Mouse (Mus musculus): ENCODE measurements at regions not wholly inside any gene's neighbourhood (a gene's known extent, or its start where the extent isn't known, plus 50 kb on each side); places are given as distances from the start of the nearest gene placed in this dataset.

DNA sequence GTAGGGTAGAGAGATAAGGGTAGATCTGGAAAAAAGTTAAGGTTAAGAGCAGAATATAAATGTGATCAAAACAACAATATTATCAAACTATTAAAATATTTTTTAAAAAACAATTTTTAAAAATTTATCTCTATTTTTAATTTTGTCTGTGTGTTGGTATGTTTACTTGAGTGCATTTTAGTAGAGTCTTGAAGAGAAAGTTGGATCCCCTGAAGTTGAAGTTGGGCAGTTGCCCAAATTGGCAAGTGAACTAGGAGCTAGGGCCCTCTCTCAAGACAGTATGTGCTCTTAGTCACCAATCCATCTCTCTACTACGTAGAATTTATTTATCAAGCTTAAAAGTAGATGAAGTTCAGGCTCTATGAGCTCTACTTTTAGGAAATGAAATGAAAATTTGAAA lies 59.9 kb downstream of the Adamts1 start:
- 54% methylated on average over 1 of the region's 1 CpGs for WGBS
- Histone ChIP-seq H3K4me3 (ENCODE audit: low read depth, low read length) (no peak overlapping the region), H3K4me2 (replicated peaks; ENCODE audit: low read depth) (no peak overlapping the region), H3K27me3 (ENCODE audit: control insufficient read depth, insufficient read depth, low read length) (no peaks in the 10 kb centered on the region), H3K9ac (ENCODE audit: low read length) (no peak overlapping the region), H3K4me1 (replicated peaks; ENCODE audit: control insufficient read depth, insufficient read depth) (no peaks in the 10 kb centered on the region), H3K27ac (replicated peaks) (no peak overlapping the region), H3K36me3 (ENCODE audit: control insufficient read depth, insufficient read depth, low read length) (no peaks in the 10 kb centered on the region), H3K9me3 (ENCODE audit: control insufficient read depth, low read length) (no peaks in the 10 kb centered on the region)
- DNase-seq (ENCODE audit: low spot score) (no peak), ATAC-seq (ENCODE audit: low FRiP score, low TSS enrichment) (no peak)
- no peak for TF ChIP-seq CTCF (IDR thresholded peaks at IDR 0.05; ENCODE audit: low read depth)
- TF ChIP-seq EP300 (optimal IDR thresholded peaks at IDR 0.05), result no peak

DNA sequence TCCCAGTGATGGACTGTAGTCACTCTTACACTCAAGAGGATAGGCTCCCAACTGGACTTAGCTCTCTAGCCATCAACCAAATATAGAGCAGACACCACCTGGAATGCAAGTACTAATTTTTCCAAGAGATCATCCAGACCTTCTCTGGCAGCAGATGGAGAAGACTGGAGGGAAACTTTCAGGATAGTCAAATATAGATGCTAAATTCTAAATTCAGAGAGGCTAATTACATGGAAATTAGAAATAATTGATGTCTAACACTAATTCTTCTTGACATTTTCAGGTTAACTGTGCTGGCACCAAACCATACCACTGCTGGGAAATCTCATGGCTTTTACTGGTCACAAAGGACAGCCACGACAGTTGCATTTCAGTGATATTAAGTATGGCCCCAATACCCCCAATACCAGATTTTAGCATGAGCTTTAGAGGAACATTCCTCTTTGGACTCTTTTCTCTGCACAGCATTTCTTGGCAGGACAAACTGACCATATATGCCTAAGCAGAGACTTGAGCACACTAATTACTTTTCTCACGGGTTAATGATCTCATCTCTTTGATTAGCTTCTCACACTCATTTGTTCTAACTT lies 64.2 kb downstream of the Adamts1 start:
- Histone ChIP-seq H3K27me3 (ENCODE audit: control insufficient read depth, insufficient read depth, low read length) (no peaks in the 10 kb centered on the region), H3K9ac (ENCODE audit: low read length) (no peak overlapping the region), H3K9me3 (ENCODE audit: control insufficient read depth, low read length) (no peaks in the 10 kb centered on the region), H3K4me2 (replicated peaks; ENCODE audit: low read depth) (no peak overlapping the region), H3K4me3 (ENCODE audit: low read depth, low read length) (no peak overlapping the region), H3K27ac (replicated peaks) (no peak overlapping the region), H3K4me1 (replicated peaks; ENCODE audit: control insufficient read depth, insufficient read depth) (no peaks in the 10 kb centered on the region), H3K36me3 (ENCODE audit: control insufficient read depth, insufficient read depth, low read length) (no peaks in the 10 kb centered on the region)
- ATAC-seq (ENCODE audit: low FRiP score, low TSS enrichment), result no peak
- no peak for DNase-seq (ENCODE audit: low spot score)
- 78% methylated on average over 2 of the region's 2 CpGs for WGBS
- no peak for TF ChIP-seq CTCF (IDR thresholded peaks at IDR 0.05; ENCODE audit: low read depth)
- TF ChIP-seq EP300 (optimal IDR thresholded peaks at IDR 0.05), result no peak

DNA sequence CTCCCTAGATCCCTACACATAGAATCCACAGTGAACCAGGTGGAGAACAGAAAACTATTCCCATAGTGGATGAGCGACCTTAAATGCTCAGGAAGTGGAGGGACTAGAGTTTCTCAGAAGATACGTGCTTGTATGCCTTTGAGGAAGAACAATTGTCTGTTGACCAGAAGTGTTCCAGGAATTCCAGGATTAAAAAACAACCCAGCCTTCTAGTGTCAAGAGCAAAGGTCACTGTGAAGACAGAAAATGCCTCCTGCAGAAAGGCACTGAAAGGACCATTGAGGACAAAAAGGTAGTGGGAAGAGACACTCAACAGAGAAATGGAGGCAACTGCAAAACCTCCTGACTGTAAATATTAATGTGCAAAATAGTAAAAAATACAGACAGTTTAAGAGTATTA lies 74.9 kb downstream of the Adamts1 start:
- H3K9ac ChIP-seq (ENCODE audit: low read length), result no peak overlapping the region
- TF ChIP-seq CTCF (IDR thresholded peaks at IDR 0.05; ENCODE audit: low read depth) (no peak), EP300 (optimal IDR thresholded peaks at IDR 0.05) (no peak)
- H3K4me3 ChIP-seq (ENCODE audit: low read depth, low read length), result no peak overlapping the region
- ATAC-seq (ENCODE audit: low FRiP score, low TSS enrichment) (no peak), DNase-seq (ENCODE audit: low spot score) (no peak)
- H3K9me3 ChIP-seq (ENCODE audit: control insufficient read depth, low read length), result no peaks in the 10 kb centered on the region
- H3K27ac ChIP-seq (replicated peaks), result no peak overlapping the region
- H3K4me2 ChIP-seq (replicated peaks; ENCODE audit: low read depth), result no peak overlapping the region
- WGBS, result 63% methylated on average over 2 of the region's 2 CpGs
- no peaks in the 10 kb centered on the region for H3K36me3 ChIP-seq (ENCODE audit: control insufficient read depth, insufficient read depth, low read length)
- no peaks in the 10 kb centered on the region for H3K27me3 ChIP-seq (ENCODE audit: control insufficient read depth, insufficient read depth, low read length)
- H3K4me1 ChIP-seq (replicated peaks; ENCODE audit: control insufficient read depth, insufficient read depth), result no peaks in the 10 kb centered on the region

DNA sequence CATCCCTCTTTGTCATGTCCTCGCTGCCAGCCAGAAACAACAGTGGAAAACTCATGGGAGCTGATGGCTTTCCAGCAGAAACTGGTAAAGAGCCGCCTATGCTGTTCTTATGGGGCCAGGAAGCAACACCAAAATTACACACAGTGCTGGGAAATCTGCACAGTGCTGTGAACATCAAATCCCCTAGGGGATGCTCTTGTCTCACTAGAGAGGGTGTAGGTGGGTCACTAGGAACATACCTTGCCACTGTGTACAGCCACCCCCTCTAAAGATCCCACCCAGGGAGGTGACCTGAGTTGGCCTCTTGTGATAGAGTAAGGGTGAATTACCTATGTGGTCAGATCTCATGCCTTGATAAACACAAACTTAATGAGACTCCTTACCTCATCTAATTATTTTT lies 80.9 kb downstream of the Adamts1 start:
- Histone ChIP-seq H3K27me3 (ENCODE audit: control insufficient read depth, insufficient read depth, low read length) (no peaks in the 10 kb centered on the region), H3K4me1 (replicated peaks; ENCODE audit: control insufficient read depth, insufficient read depth) (no peaks in the 10 kb centered on the region), H3K9me3 (ENCODE audit: control insufficient read depth, low read length) (no peaks in the 10 kb centered on the region), H3K27ac (replicated peaks) (no peak overlapping the region), H3K4me2 (replicated peaks; ENCODE audit: low read depth) (no peak overlapping the region), H3K9ac (ENCODE audit: low read length) (no peak overlapping the region), H3K4me3 (ENCODE audit: low read depth, low read length) (no peak overlapping the region), H3K36me3 (ENCODE audit: control insufficient read depth, insufficient read depth, low read length) (no peaks in the 10 kb centered on the region)
- DNase-seq (ENCODE audit: low spot score), result no peak
- TF ChIP-seq EP300 (optimal IDR thresholded peaks at IDR 0.05) (no peak), CTCF (IDR thresholded peaks at IDR 0.05; ENCODE audit: low read depth) (peak; percentile 62)
- no peak for ATAC-seq (ENCODE audit: low FRiP score, low TSS enrichment)
- 57% methylated on average over 2 of the region's 2 CpGs for WGBS

DNA sequence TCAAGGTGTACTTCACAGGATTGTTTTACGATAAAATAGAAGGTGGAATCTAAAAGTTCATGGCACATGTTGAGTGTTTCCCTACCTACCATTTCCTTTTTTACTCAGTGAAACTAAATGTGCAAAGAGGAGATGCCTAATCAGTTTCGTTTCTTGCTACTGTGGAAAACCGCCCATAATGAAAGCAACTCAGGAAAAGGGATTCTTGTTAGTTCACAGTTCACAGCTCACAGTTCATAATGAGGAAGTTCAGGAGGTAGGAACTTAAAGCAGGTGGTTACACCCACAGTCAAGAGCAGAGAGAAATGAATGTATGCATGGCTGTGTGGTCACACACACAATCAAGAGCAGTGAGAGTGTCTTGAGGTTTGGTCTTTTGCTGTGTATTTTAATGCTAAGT lies 90.6 kb downstream of the Adamts1 start:
- DNase-seq (ENCODE audit: low spot score) (no peak), ATAC-seq (ENCODE audit: low FRiP score, low TSS enrichment) (no peak)
- no peak for TF ChIP-seq CTCF (IDR thresholded peaks at IDR 0.05; ENCODE audit: low read depth)
- TF ChIP-seq EP300 (optimal IDR thresholded peaks at IDR 0.05), result no peak
- Histone ChIP-seq H3K4me2 (replicated peaks; ENCODE audit: low read depth) (no peak overlapping the region), H3K27me3 (ENCODE audit: control insufficient read depth, insufficient read depth, low read length) (no peaks in the 10 kb centered on the region), H3K9ac (ENCODE audit: low read length) (no peak overlapping the region), H3K4me1 (replicated peaks; ENCODE audit: control insufficient read depth, insufficient read depth) (no peaks in the 10 kb centered on the region), H3K36me3 (ENCODE audit: control insufficient read depth, insufficient read depth, low read length) (no peaks in the 10 kb centered on the region), H3K4me3 (ENCODE audit: low read depth, low read length) (no peak overlapping the region), H3K9me3 (ENCODE audit: control insufficient read depth, low read length) (no peaks in the 10 kb centered on the region), H3K27ac (replicated peaks) (no peak overlapping the region)
- 93% methylated on average over 3 of the region's 3 CpGs for WGBS

DNA sequence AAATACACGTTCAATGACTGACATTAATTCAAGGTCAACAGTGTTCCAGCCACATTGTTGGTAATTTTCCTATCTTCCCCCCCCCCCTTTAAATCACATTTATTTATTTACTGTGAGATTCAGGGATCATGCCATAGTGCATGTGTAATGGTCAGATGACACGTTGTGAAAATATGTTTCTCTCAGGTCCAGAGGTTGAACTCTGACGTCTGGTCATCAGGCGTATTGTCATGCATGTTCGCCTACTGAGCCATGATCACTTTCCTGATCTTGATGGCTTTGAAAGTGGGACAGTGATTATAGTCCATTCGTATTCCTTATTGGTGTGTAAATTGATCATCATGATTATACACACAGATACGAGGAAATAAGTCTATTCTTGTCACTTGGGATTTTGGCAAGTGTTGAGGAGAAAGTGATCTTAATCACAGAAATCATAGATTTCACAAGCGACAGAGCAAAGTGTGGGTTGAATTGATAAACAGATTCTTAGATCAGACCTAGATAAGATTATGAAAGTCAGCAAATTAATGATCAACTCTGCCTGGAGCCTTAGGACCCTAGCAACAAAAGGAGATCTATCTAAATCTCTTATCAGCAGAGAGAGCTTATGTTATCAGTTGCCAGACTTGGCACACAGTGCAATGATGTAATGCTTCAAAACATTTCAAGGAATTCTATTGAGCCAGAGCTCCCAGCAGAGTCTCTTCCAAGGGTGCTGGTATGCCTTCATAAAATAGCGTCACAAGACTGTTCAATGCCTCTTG lies 98.5 kb downstream of the Adamts1 start:
- Histone ChIP-seq H3K9ac (ENCODE audit: low read length) (no peak overlapping the region), H3K27ac (replicated peaks) (no peak overlapping the region), H3K4me3 (ENCODE audit: low read depth, low read length) (no peak overlapping the region), H3K4me1 (replicated peaks; ENCODE audit: control insufficient read depth, insufficient read depth) (no peaks in the 10 kb centered on the region), H3K4me2 (replicated peaks; ENCODE audit: low read depth) (no peak overlapping the region), H3K27me3 (ENCODE audit: control insufficient read depth, insufficient read depth, low read length) (no peaks in the 10 kb centered on the region), H3K9me3 (ENCODE audit: control insufficient read depth, low read length) (no peaks in the 10 kb centered on the region), H3K36me3 (ENCODE audit: control insufficient read depth, insufficient read depth, low read length) (no peaks in the 10 kb centered on the region)
- TF ChIP-seq CTCF (IDR thresholded peaks at IDR 0.05; ENCODE audit: low read depth), result no peak
- TF ChIP-seq EP300 (optimal IDR thresholded peaks at IDR 0.05), result no peak
- DNase-seq (ENCODE audit: low spot score) (no peak), ATAC-seq (ENCODE audit: low FRiP score, low TSS enrichment) (no peak)
- 56% methylated on average over 9 of the region's 9 CpGs for WGBS
